Mouse (Mus musculus): ENCODE data around the gene Cacna1c. TPM values are rescaled to one million over a fixed set of nuclear protein-coding genes. Genes with fewer than 3 reads are reported as not detected.
A peak's percentile ranks its signal among the peaks of the same experiment; 100 is the strongest.

Gene Cacna1c
- total RNA-seq, 2 experiments from 2014 or later = 66.4 to 84.0 TPM

DNA sequence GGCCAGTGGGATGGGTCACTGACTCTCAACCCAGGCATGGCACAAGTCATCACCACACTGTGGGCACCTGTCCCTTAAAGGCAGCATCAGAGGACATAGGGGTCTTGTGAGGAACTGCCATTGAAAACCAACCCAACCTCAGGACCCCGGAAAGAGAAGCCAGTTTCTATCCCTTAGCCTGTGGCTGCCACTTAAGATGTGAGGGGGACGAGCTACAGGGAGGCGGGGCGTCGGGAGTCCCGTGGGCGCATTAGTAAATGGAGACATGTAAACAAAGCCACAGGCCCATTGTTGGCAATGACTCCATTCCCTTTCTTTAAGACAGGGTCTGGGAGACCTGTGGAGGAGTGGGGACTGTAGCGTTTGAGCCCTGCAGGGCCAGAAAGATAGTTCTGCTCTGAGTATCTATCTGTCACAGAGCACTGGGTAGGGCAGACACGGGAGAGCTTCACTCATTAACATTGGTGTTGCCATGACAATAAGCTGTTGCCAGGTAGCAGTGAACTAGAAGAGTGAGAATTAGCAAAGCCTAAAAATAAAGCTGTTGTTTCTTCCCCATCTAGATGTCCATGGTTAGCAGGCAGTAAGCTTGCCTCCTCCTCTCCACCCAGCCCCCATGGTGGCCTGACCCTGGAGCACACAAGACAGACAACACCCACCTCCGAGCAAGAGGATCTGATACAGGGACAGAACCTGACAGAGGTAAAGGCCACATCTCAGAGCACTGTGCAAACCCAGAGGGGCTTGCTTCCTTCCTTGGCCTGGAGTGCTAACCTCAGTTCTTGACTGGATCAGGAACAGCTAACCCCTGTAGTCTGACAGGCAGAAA, 218.6 kb downstream of the Cacna1c start:
- DNase-seq (ENCODE audit: low spot score in 2 of 2) = no peak

DNA sequence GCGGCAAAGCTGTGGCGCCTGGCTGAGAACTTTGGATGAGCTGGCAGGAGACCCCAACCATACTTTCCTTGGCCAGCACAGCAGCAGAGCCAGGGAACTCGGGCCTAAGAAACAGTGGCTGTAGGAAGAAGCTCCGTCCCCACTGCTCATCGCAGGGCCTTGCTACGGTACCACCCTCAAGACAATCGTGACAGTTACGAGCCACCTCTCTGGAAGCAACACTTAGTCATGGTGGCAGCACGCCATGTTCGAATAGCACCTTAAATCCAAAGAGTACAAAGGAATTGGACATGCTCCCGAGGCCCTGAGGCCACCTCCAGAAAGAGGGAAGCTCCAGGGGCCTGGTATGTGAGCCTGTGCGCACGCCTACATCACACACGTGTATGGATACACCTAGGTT, 219.6 kb downstream of the Cacna1c start:
- DNase-seq (ENCODE audit: low spot score in 2 of 2) = no peak

DNA sequence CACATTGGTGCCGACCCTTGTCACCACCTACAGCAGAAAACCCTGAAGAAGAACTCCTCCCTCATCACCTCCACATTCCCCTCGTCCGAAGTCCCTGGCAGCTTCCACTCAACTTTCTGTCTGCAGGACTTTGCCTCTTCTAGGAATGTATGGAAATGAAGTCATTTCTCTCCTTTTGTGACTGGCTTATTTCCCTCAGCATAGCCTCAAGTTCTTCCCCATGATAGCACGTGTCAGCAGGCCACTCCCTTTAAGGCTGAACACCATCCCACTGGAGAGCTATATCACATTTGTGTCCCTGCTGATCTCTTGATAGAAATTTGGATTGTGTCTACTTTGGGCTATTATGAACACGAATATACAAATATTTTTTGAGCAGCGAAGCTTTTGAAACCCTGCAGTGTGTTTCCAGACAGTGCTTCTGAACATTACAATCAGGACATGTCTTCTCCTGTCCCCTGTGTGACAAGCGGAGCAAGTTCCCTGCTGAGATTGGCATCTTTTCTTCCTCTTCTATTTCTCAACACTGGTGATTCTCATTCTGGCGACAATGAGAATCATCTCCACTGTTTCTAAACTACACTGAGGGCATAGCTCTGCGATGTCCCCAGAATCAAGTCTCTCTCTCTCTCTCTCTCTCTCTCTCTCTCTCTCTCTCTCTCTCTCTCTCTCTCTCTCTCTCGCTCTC, 224.2 kb downstream of the Cacna1c start:
- no peak for DNase-seq (ENCODE audit: low spot score in 2 of 2)

DNA sequence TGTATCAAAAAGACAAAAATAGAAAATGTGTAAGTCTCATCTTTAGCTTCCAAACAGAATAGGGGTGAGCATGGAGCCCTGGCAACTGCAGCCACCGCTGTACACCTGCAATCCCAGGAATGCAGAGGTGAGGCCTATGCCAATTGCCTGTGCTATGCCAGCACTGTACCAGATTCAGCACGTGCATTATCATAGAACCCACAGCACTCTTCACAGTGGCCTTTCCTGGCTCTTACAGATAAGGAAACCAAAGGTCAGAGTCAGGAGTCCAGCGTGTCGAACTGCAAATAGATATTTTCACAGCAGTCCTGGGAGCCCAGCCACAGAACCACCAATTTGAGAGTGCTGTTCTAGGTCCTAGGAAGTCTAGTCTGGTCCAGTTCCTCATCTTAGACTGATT, 227.4 kb downstream of the Cacna1c start:
- no peak for DNase-seq (ENCODE audit: low spot score in 2 of 2)

DNA sequence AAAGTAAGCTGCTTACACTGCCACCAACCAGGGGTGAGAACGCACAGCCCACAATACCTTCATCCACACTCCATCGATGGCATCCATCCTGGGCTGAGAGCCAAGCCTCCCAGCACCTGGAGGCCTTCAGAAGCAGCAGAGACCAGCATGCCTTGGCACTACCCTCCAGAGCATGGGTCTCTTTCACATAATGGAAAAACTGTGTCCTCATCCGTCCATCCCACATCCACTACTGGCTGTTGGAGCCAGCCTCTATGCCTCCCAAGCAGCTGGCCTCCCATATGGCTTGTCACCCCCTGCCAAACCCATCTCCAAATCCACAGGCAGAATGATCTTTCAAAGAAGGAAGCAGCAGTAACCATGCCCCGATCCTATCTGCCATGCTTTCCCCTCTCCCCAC, 229.3 kb downstream of the Cacna1c start:
- DNase-seq (ENCODE audit: low spot score in 2 of 2) = no peak

DNA sequence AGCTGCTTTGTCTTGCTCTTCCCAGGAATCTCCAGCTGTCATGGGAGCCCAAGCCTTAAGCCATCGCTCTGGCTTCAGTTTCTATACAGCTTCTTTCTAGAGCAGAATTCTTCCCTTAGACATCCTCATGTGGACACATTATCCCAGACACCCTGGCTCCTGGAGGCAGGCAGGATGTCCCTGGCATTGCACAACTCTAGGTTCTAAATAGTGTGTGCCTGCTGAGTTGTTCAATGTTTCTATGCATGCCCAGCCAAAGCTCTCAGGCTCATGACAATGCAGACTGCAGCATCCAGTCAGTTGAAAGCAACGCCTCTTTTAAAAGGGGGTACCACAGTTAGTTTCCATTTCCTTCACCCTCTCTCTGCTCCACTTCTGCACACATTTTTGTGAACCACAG, 230.6 kb downstream of the Cacna1c start:
- DNase-seq (ENCODE audit: low spot score in 2 of 2) = no peak

DNA sequence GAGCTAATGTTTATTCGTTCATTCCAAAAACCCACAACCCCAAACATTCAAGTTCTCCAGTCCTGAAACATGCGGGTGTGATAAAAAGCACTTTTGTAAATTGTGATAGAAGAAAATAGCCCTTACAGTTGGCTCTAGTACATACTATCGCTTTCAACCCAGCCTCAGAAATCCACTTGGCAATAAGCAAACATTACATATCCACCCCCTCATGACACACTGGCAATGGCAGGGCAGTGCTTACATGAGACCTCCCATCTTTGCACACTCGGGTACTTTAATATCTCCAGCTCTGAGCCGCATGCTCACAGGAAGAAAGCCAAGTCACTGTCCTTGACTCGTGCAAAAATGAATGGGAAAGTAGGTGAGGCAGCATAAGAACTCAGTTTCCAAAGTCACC, 232.4 kb downstream of the Cacna1c start:
- peak in 1 of 2 experiments; percentile 18 for DNase-seq (ENCODE audit: low spot score in 2 of 2)

DNA sequence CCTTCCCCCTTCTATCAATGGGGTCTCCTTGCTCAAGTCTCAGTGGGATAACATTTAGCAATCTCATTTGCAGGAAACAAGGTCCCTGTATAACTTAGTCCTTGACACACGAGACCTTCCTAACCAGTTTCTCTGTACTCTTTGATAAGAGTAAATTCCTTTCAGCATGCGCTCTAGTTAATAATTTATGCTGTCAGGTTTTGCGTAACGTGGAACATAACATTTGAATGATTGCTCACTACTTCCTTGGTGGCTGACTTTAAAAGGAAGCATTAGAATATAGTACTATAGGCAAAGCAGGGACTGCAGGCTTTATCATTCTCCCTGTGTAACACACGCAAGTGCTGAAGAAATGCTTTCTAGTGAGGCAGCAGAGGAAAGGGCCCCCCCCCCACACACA, 232.9 kb downstream of the Cacna1c start:
- DNase-seq (ENCODE audit: low spot score in 2 of 2) = no peak

DNA sequence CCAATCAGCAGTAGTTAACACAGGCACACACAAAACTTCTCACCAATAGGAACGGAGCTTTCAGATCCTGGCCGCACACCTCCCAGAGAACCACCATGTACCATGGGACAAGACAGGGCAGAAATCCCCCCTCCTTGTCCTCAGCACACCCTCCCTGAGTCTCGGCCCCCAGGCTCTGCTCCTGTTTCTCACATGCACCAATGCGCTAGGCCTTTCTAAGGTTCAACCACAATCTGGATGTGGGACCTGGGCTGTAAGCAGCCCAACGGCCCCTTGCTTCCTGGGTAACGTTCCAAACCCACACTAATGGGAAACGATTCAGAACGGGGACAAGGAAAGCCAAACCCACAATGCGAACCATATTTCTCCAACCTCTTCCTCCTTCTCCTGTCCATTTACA, 237.7 kb downstream of the Cacna1c start:
- DNase-seq (ENCODE audit: low spot score in 2 of 2) = no peak

DNA sequence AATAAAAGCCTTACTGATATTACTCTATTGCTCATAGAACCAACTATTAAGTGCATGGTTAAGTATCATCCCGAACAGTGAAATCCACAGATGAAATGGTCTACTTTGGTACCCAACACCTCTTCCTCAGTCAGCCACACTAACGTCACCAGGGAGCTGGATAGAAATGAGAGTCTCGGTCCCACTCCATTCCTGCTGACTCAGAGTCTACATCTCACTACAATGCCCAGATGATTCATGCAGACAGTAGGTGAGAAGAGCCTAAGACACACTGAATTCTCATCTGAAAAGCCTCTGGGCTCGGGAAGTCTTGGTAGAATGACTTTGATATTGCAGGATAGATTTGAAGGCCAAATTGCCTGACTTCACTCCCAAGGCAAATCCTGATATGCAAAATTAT, 240.0 kb downstream of the Cacna1c start:
- DNase-seq (ENCODE audit: low spot score in 2 of 2) = no peak

DNA sequence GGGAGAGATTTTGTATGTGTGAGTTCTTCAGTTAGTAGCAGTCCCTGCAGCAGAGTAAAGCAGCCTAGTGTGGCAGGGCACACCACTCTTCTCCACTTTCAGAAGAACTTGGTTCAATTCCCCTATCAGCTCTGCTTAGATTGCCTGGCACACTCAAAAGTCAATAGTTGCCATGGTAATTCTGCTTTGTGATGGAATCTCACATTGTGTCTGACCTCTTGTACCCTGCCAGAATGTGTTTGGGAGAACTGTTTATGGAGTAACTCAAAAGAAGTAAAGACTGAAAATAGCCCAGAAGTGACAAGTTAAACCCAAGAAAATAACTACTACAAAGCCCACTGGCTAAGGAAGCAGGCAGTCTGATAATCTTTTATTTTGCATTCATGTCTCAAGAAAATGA, 240.4 kb downstream of the Cacna1c start:
- no peak for DNase-seq (ENCODE audit: low spot score in 2 of 2)

DNA sequence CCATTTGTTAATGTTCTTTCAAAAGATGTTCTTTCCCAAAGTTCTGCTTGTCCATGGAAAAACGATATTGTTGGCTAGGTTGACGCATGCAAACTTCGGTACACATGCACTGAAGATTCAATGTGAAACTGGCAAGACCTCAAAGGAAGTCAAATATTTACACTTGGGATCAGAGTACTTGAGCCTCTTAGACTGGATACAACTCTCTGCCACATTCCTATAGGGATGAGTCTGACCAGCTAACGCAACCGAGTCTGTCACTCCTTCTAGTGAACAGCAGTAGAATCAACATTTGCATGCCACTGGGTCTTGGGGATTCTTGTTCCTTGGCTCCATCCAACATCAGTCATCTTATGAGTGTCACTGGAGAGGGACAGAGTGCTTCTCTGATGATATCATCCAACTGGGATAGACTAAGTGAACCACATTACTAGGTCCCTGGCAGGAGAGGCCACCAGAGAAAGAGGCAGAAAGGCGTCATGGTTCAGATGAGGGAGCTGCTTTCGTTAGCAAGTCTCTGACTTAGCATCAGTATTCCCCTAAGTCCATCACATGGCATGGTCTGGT, 241.1 kb downstream of the Cacna1c start:
- DNase-seq (ENCODE audit: low spot score in 2 of 2) = no peak

DNA sequence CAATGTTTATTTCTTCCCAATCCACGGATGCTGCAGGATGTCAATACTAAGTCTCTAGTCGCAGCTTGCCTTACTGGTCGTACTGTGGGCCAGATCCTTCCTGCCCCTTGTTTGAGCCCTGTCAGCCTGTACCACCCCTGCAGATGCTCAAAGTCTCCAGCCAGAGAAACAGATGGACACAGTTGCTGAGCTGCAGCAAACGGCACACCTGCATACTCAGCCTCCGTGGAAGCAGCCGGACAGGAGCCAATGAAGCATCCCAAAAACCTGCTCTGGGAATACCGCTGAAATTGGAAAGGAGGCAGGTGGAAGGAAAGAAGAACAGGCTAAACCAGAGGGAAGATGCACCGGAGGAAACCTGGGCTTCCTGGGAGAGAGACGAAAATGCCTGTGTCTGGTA, 243.8 kb downstream of the Cacna1c start:
- no peak for DNase-seq (ENCODE audit: low spot score in 2 of 2)

DNA sequence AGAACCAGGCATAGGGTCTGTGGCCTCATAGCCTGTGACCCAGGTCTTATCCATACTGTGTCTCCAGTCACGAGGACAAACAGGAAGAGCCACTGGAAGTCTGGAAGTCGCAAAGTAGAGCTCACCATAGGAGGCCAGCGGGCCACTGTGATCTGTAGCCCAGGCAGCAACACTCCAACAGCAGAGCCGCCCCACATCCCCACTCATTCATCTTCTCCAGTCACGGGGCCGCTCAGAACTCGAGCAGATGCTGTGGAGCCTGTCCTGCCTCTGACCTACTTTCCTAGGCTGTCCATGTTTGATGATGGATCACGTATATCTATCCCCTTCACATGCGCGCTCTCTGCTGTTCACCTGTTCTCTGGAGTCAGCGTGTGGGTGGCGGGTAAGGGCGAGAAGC, 246.0 kb downstream of the Cacna1c start:
- DNase-seq (ENCODE audit: low spot score in 2 of 2) = no peak

DNA sequence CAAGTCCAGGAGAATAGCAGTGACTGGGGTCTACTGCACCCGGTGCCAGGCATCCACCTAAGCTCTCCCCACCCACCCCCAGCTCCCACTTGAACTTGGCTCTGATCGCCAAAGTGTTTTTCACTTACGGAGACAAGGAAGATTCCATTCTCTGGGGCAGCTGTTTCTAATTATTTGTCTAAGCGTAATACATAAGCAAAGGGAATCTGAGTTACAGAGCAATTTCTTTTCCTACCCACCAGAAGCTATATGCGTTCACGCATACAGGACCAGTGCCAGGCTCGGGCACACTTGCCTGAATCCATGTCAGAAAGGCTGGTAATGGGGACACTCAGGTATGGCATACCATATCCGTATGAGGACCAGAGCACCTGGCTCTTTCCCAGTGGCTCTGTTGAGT, 248.9 kb downstream of the Cacna1c start:
- DNase-seq (ENCODE audit: low spot score in 2 of 2) = no peak

DNA sequence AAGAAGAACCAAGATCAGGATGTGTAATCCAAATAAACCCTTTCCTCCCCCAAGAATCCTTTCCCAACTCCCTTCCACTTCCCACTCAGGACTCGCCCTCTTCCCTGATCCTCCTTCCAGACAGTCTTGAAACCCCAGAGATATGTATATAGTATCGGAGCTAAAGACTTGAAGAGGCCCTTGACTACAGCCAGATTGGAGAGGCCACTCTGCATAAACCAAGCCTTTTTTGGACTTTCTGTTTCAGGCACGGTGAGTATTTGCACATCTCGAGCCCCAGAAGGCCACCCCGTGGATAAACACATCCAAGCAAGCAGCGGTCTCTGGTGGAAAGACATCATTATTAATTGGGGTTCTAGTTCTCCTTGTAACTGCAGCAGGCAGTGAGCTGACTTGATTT, 249.6 kb downstream of the Cacna1c start:
- no peak for DNase-seq (ENCODE audit: low spot score in 2 of 2)

DNA sequence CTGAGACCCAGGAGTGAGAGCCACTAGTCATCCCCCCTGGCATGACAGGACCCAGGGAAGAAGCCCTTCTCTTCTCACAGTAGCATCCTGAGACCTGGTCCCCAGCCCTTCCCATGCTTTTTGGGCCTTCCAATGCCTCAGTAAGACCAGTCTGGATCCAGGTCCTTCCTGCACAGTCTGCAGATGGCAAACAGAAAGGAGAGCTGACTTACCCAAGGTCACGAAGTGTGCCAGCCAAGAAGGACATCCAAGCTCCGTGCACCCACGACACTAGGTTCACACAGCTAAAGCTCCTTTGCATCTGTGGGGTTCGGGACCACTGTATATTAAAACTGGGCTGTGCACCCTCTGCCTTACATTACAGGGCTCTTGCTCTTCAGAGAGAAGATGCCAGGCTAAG, 252.1 kb downstream of the Cacna1c start:
- DNase-seq (ENCODE audit: low spot score in 2 of 2) = no peak

DNA sequence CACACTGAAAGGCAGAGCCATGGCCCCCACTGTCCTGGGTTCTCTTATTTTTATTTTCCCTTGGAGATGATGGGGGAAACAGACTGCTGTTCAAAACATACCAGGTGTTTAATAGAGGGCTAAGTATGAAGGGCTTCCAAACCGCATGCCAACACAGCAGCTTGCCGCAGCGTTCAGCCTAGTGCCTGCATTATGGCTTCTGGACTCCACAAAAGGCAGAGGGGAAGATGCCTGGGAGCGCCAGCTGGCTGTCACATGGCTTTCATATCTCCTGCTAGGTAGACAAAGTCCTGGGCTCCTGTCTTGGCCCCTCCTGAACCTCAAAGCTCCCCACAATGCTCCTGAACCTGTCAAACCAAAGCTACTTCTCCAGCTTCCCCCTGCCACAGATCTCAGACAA, 254.4 kb downstream of the Cacna1c start:
- DNase-seq (ENCODE audit: low spot score in 2 of 2) = no peak

DNA sequence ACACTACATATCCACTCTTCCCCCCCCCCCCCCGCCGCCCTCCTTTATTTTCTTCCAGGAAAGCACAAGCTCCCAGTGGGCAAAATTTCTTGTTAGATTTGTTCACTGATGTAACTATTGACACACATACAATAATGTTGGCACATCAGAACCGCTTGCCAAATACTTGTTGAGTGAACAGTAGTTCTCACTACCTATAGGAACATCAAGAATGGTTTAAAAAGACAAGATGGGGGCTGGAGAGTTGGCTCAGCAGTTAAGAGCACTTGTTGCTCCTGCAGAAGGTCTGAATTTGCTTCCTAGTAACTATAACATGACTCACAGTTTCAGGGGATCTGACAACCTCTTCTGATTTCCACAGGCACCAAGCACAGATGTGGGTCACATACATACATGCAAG, 255.2 kb downstream of the Cacna1c start:
- DNase-seq (ENCODE audit: low spot score in 2 of 2) = no peak

DNA sequence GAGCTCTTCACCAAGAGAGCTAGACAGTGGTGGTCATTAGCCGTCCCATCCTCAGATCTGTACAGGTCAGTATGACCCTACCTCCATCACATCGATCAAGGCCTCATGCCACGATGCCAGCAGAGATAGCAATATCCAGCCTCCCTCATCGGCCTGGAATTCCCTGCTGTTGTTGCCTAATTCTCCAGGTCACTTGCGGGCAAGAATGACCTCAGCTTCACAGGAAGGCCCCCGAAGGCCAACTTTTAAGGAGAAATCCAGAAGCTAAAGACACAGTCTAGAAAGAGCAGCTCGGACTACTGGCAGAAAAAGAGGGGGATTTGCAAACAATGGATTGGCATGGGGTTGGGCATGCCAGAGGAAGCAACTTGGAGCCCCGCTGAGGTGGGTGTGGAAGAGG, 256.6 kb downstream of the Cacna1c start:
- peak in 1 of 2 experiments; percentile 49 for DNase-seq (ENCODE audit: low spot score in 2 of 2)

DNA sequence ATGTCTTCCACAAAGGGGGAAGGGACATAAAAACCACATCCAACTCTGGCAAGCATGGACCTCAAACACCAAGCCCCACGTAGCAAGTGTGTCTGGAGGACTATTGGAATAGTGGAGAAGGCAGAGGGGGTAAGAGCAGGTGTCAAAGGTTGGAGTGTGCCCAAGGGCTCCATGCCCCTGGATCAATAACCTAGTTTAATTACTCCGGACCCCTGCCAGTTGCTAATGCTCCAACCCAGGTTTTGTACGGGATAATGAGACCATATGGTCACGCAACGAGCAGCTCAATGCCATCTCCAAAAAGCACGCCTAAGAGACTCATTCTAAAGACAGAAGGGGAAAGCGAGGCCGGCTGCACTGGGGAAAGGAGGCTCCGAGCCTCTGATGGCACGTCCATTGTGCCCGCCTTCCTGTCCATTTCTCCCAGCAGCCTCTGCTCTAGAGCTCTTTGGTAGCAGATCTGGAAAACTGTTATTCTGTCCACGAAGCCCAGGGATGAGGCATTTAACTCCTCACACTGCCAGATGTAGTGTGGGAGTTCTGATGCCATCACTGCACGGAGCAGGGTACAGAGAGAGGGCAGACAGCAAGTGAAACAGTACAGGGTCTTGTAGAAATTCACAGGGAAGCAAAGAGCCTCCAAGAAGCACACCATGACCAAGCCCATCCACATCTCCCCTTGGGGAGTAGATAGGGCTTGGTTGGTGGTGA, 257.7 kb downstream of the Cacna1c start:
- no peak for DNase-seq (ENCODE audit: low spot score in 2 of 2)

DNA sequence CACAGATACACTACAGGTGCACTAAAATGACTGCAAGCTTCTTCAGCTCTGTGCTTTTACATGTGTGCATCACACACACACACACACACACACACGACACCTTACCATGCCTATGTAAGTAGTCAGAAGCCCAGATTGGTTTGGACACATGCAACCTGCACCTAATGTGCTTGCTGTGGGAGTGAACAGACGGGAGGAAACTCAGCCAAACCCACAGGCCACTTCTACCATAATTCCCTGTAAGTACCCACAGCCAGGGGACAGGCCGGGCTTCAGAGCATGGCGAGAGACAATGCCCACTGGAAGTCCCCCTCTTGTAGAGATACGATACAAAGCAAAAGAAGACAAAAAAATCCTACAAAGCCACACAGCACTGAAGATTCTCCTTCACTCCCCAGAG, 258.7 kb downstream of the Cacna1c start:
- DNase-seq (ENCODE audit: low spot score in 2 of 2) = no peak

All from adrenal gland, adult 18-20 months (tissue).